Mouse (Mus musculus) monocyte, adult 2 months (primary cell): ENCODE results near the gene Gls2.

Source experiments
- DNase-seq, 2 experiments: peaks; one replicate each; pipeline ENCODE4 v3.0.0; 2022; ENCODE audit warnings: low spot score in 2 of 2, low read depth in 1 of 2

Gls2 gene

GRCm38 (mm10) chr10:128231697-128232419 lies 37.6 kb downstream of the Gls2 start, which contains the start of gene Timeless:
TSS of gene Timeless (plus strand) at chr10:128232065.
- DNase-seq = peak; percentile 51 to 84

DNA sequence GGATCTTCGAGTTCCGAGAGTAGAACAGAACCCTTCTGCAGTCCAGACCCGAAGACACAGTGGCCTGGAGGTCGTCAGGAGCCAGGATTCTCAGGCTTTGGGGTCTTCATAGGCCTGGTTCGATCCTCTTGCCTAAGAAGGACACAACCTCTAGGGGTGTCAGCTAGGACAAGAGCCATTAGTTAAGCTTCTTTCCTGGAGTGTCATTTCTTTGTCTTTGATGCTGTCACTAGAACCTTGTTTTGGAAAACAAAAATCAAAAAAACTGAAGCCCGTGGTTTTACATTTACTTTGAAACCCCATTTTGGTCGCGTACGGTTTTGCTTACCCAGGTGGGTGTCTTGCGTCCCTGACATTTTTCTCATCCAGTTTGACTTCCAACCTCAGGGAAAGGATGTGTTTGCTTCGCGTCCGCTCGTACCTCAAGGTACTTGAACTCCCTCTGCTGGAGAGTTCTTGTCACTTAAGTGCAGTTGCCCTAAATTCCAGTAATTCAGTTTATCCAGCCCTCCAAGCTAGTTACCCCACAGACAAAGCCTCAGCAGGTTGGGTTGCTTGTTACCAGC lies 38.2 kb downstream of the Gls2 start:
- peak in 1 of 2 experiments; percentile 51 for DNase-seq

DNA sequence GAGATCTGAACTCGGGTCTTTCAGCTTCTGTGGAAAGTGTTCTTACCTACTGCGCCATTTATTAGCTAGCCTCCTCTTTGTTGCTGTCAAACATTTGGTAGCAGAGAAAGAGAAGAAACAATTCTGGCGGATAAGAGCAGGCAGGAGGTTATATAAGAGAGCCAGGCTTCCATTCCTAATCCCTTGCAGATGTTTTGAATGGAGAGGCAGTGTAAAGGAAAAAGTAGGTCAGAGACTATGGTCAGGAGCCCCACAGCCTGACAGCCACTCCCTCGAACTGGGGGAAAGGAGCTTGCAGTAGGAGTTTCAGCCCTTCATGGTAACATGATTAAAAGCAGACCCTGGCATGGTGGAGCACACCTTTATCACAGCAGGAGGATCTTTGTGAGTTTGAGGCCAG lies 42.1 kb downstream of the Gls2 start:
- no peak for DNase-seq

- no peak for DNase-seq
Observed at GRCm38 (mm10) chr10:128237807-128238480, 43.7 kb downstream of the Gls2 start.

- no peak for DNase-seq
Observed at GRCm38 (mm10) chr10:128239140-128239539, 44.9 kb downstream of the Gls2 start.

DNA sequence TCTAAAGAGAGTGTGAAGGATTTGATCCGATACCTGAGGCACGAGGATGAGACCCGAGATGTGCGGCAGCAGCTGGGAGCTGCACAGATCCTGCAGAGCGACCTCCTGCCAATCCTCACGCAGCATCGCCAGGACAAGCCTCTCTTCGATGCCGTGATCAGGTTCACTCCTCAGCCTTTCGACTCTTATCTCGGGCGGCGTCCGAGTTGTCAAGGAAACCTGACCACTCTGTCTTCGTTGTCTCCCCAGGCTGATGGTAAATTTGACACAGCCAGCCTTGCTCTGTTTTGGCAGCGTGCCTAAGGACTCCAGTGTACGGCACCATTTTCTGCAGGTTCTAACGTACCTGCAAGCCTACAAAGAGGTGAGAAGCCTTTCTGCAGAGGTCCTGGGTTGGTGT lies 45.9 kb downstream of the Gls2 start:
- DNase-seq = no peak

DNA sequence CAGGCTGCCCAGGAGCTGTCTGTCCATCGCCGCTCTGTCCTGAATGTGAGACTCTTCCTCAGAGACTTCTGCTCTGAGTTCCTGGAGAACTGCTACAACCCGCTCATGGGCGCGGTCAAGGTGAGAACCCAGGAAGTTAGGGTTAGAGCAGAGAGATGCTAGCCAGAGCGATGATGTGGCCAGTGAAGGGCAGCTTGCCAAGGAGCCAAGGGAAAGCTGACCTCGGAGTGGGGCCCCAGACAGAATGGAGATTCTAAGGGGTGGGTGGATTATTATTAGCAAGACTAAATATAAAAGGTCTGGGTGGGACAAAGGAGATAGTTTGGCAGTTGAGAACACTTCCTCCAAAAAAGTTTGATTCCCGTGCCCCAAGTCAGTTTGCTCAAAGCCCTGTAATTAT lies 49.0 kb downstream of the Gls2 start:
- no peak for DNase-seq

GRCm38 (mm10) chr10:128244121-128244520 lies 49.9 kb downstream of the Gls2 start:
- no peak for DNase-seq

DNA sequence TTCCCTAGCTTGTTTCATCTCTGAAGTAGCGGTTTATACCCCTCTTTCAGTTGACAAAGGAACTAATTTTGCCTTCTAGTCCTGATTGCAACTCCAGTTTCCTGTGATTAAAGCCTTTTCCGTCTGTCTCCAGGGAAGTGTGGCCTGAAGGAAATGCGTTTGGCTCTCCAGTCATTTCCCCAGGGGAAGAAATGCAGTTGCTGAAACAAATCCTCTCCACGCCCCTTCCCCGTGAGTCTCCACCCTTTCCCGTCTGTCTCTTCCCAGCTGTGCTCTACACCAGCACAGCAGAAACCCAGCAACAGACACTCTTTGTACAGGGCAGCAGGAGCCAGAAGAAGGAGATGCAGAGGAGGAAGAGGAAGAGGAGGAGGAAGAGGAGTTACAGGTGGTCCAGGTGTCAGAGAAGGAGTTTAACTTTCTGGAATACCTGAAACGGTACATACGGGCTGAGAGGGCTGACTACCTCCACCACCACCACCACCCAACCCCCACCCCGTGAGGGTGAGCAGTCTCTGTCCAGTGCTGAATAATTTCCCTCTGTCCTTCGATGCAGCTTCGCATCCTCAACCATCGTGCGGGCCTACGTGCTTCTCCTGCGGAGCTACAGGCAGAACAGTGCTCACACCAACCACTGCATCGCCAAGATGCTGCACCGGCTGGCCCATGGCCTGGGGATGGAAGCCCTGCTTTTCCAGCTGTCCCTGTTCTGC lies 52.9 kb downstream of the Gls2 start:
- DNase-seq = no peak

- no peak for DNase-seq
Observed at GRCm38 (mm10) chr10:128250565-128250964, 56.3 kb downstream of the Gls2 start.

- no peak for DNase-seq
Observed at GRCm38 (mm10) chr10:128253677-128254255, 59.5 kb downstream of the Gls2 start, which contains the start of gene Apon. TSS of gene Apon (plus strand) at chr10:128254096.

DNA sequence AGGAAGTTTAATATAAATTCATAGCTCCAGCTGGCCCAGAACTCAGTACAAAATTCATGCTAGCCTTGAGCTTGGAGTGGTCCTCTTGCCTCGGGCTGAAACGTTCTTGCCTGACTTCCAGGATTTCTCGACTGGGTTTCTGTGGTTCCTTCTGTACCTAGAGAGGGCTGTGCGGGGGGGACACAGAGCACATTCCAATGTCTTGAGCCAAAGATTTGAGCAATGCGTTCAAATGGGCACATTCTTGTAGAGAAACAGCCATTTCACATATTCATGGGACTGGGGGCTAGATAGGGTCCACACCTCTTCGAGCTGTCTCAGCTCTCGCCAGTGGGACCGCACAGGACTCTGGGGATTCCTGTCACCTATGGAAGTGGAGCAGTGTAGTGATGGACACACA lies 61.7 kb downstream of the Gls2 start:
- no peak for DNase-seq

DNA sequence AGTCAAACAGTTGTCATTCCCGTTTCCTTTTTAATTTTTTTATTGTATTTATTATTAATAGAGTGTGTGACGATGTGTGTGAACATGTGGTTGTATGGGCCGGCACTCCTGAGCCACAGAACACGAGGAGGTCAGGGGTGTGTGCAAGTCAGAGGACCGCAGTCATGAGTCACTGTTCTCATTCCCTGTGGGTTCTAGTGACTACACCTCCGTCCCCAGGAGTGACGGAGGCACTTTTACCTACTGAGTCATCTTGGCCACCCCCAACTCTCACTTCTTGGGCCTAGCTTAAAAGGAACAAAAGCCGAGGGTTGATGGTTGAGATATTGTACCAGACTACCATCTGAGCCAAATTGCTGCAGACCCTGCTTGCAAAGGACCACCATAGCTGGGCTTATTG lies 62.1 kb downstream of the Gls2 start:
- no peak for DNase-seq

- peak; percentile 20 to 27 for DNase-seq
Observed at GRCm38 (mm10) chr10:128258953-128259352, 64.7 kb downstream of the Gls2 start.
